Mouse (Mus musculus) intestine, embryonic 15.5 days (tissue): ENCODE measurements around the gene Ubxn6. TPM values are rescaled to one million over a fixed set of nuclear protein-coding genes. Genes with fewer than 3 reads are reported as not detected.

Experiments
- ATAC-seq: fragments of 200-750 bp; cut with Nextera tagmentation; 2 replicates; pipeline ENCODE4 v1.8.0; 2017; ENCODE audit warnings: moderate TSS enrichment, moderate library complexity
- H3K27ac ChIP-seq: fragments of 300-500 bp; sonication (generic); 2 replicates; pipeline ENCODE4 v1.5.1; 2015; ENCODE audit warnings: mild to moderate bottlenecking, inconsistent platforms
- H3K27me3 ChIP-seq: fragments of 300-500 bp; sonication (generic); replicated peaks from 2 replicates; pipeline ENCODE4 v1.6.1; 2015; ENCODE audit warnings: inconsistent platforms
- H3K36me3 ChIP-seq: fragments of 300-500 bp; sonication (generic); 2 replicates; pipeline ENCODE4 v1.6.1; 2015; ENCODE audit warnings: inconsistent platforms
- H3K4me1 ChIP-seq: fragments of 300-500 bp; sonication (generic); replicated peaks from 2 replicates; pipeline ENCODE4 v1.6.1; 2015; ENCODE audit warnings: inconsistent platforms
- H3K4me2 ChIP-seq: fragments of 300-500 bp; sonication (generic); replicated peaks from 2 replicates; pipeline ENCODE4 v1.6.1; 2015; ENCODE audit warnings: mild to moderate bottlenecking, inconsistent platforms
- H3K4me3 ChIP-seq: fragments of 300-500 bp; sonication (generic); replicated peaks from 2 replicates; pipeline ENCODE4 v1.5.1; 2015; ENCODE audit warnings: inconsistent platforms
- H3K9ac ChIP-seq: fragments of 300-500 bp; sonication (generic); 2 replicates; pipeline ENCODE4 v1.6.1; 2015; ENCODE audit warnings: inconsistent platforms
- H3K9me3 ChIP-seq: fragments of 300-500 bp; sonication (generic); 2 replicates; pipeline ENCODE4 v1.6.1; 2016; ENCODE audit warnings: inconsistent platforms
- WGBS: fragments of 180-500 bp; shearing (Covaris S2); methylation state at CpG from one replicate; pipeline ENCODE4 v1.1.7; 2015; 5-methylcytosine and 5-hydroxymethylcytosine counted together
- polyA plus RNA-seq: library from polyadenylated mRNA; unstranded; fragments of >200 nt; fragmentation: Nextera tagmentation; extraction: Ambion mirVana; gene quantifications from 2 replicates; pipeline ENCODE4 v1.2.1, GENCODE M21; 2015

The Ubxn6 gene
- polyA plus RNA-seq: 29.9 and 35.1 TPM in 2 replicates

DNA sequence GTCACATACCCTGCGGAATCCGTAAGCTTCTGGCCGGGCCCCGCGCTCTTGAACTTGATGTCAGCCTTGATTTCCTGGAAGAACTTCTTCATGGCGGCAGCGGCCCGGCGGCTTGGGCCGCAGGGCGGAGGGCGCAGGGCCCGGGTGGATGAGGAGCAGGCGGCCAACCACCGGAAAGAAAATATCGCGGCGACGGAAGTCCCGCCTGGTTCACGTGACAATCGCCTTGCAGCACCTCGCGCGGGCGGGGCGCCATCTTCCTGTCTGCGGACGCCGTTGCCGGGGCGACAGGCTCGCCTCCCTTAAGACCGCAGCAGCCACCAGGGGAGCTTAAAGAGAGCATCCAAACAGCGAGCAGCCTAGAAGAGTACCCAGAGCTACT, at the start of gene Ubxn6:
TSS of gene Ubxn6 (minus strand) at position 202 of the 382 bp plus-strand sequence.
- Histone ChIP-seq H3K4me1 (peaks cover 9% of the 10 kb centered on the region), H3K9me3 (no peaks in the 10 kb centered on the region), H3K27me3 (no peaks in the 10 kb centered on the region), H3K9ac (peak within 1 kb of the TSS; percentile 75), H3K4me3 (peak within 1 kb of the TSS; percentile 85), H3K4me2 (peak within 1 kb of the TSS; percentile 80), H3K36me3 (peaks cover 26% of the 10 kb centered on the region), H3K27ac (peak within 1 kb of the TSS; percentile 99)
- peak; percentile 64 for ATAC-seq
- under 1% methylated on average over 35 of the region's 35 CpGs for WGBS

DNA sequence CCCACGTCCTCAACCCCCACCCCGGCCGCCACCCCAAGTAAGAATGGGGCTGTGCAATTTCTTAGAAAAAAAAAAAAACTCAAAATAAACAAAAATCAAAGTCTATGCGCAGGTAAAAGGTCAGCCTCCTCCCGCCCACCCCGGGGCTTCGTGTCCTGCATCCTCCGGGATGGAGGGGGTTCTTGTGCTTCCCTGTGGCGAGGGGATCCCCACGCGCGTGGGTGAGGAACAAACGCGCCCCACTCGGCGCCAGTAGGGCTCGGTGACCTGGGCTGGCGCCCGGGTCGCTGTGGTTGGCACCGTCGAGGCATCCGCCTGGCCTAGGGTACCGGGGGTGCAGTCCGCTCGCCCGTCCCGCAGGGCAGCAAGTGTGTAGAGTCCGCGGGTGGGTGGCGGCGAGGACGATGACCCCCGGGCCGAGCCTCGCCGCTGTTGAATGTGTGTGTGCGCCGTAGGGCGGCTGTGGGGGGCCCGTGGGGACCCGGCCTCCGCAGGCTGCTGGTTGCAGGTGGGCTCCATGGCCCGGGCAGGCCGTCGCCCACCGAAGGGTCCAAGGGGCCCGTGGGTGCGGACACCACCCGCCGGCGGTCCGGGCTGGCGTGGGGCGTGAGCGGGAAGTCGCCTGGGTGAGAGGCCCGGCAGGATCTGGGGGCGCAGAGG, 49.0 kb upstream of the Ubxn6 start:
- whole genome bisulfite sequencing: 31% methylated on average over 59 of the region's 59 CpGs
- ATAC-seq: 0 out of 2 replicates have a peak, but pooled peaks have one; percentile 4
- H3K27me3 ChIP-seq: peaks cover 56% of the 10 kb centered on the region

DNA sequence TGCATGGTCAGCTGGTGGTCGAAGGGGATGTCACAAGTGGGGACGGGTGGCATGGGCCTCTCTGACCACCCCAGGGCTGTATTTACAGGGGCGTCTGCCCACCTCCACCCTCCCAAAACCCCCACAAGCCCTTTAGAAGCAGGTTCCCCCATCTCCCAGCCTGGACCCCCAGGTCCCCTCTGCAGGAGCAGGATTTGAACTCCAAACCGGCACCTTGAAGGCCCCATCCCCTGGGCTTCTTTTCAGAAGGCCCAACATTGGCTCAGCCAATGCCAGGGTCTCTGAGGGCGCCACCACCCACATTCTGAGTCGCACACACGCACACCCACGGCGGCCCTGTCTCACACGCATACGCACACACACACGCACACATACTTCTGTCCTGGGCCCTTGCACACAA, 48.3 kb upstream of the Ubxn6 start:
- Histone ChIP-seq H3K27me3 (peaks cover 59% of the 10 kb centered on the region), H3K27ac (no peak overlapping the region)
- WGBS: 92% methylated on average over 12 of the region's 12 CpGs

More for the DNA sequence above, 49.0 kb upstream of the Ubxn6 start:
- H3K9me3 ChIP-seq: no peaks in the 10 kb centered on the region
- peak overlapping the region; percentile 43 for H3K4me3 ChIP-seq
- peaks cover 23% of the 10 kb centered on the region for H3K4me1 ChIP-seq
- peak overlapping the region; percentile 35 for H3K9ac ChIP-seq
- no peak overlapping the region for H3K27ac ChIP-seq
- no peaks in the 10 kb centered on the region for H3K36me3 ChIP-seq
- H3K4me2 ChIP-seq: peak overlapping the region; percentile 93

DNA sequence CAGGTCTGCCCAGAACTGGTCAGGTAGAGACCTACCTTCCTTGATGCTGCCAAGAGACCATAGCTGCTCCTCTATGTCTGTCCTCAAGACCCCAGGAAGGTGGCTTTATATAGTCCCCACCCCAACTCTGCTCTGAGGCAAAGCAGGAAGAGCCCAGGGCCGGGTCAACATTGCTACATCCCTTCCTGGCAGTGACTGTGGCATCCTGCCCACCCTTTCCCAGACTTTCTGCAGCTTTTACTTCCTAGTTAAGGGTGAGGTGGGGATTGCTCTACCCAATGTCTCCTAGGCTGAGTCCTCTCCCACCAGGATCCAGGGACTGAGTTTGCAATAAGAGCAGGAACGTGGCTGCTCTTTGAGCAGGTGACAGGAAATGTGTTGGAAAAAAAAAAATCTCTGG, 47.0 kb upstream of the Ubxn6 start, which contains the start of gene Lrg1:
TSS of gene Lrg1 (minus strand) at position 176 of the 400 bp plus-strand sequence.
- peaks cover 29% of the 10 kb centered on the region for H3K4me1 ChIP-seq
- WGBS: 64% methylated on average over 2 of the region's 2 CpGs
- no peaks in the 10 kb centered on the region for H3K9me3 ChIP-seq
- no peak for ATAC-seq
- H3K36me3 ChIP-seq: no peaks in the 10 kb centered on the region
- H3K4me2 ChIP-seq: no peak within 1 kb of the TSS; the same call in 1 of the 2 replicates
- peaks cover 66% of the 10 kb centered on the region for H3K27me3 ChIP-seq
- no peak within 1 kb of the TSS for H3K27ac ChIP-seq
- no peak within 1 kb of the TSS for H3K9ac ChIP-seq
- H3K4me3 ChIP-seq: peak within 1 kb of the TSS; percentile 23; the same call in 1 of the 2 replicates

More for the DNA sequence above, 48.3 kb upstream of the Ubxn6 start:
- Histone ChIP-seq H3K4me1 (peaks cover 23% of the 10 kb centered on the region), H3K36me3 (no peaks in the 10 kb centered on the region), H3K4me2 (no peak overlapping the region), H3K4me3 (no peak overlapping the region), H3K9ac (no peak overlapping the region), H3K9me3 (no peaks in the 10 kb centered on the region)
- ATAC-seq: no peak

DNA sequence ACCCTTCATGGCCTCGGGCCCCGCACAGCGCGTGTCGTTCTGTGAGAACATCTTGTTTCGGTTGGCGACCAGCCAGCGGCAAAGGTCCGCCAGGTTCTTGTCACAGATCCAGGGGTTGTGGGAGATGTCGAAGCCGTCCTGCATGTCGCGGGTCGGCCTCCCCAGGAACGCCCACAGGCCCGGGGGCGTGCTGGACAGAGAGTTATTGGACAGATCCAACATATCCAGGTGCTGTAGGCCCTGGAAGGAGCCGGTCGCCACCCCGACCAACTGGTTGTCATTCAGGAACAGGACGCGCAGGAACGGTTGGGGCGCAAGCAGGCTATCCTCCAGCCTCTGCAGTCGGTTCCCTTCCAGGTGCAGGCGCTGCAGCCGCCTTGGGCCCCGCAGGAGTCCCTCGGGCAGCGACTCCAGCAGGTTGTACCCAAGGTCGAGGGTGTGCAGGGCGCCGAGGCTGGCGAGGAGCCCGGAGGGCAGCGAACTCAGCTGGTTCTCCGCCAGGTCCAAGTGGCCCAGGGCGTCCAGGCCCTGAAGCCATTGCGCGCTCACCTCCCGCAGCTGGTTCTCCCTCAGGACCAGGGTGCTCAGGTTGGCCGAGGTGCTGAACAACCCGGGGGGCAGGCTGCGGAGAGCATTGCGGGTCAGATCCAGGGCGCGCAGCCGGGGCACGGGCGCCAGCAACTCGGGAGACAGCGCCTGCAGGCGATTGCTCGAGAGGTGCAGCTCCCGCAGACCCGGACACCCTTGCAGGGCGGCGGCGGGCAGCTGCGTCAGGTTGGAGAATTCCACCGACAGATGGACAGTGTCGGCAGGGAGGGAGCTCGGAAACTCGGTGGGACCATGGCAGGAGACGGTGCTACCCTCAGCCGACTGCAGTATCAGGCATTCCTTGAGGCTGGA, 45.4 kb upstream of the Ubxn6 start:
- Histone ChIP-seq H3K4me1 (peaks cover 29% of the 10 kb centered on the region), H3K4me3 (peak overlapping the region; percentile 23), H3K4me2 (peak overlapping the region; percentile 48), H3K27ac (no peak overlapping the region), H3K9ac (no peak overlapping the region), H3K27me3 (peaks cover 69% of the 10 kb centered on the region), H3K9me3 (no peaks in the 10 kb centered on the region), H3K36me3 (no peaks in the 10 kb centered on the region)
- 5% methylated on average over 66 of the region's 66 CpGs for WGBS
- no peak for ATAC-seq

DNA sequence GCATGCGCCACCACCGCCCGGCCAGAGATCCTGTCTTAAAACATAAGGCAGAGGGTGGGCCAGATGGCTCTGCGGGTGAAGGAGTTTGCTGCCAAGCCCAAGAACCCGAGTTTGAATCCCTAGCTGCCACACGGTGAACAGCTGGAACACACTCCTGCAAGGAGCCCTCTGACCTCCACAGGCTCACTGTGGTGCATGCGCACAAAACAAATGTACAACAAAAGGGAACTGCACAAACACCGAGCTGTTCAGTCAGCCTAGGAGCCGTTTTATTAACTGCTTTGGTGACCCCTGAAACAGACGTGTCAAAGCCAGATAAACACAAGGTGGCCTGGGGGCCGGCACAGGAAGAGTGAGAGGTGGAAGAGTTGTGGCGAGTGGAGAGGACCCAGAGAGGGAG, 44.6 kb upstream of the Ubxn6 start:
- H3K4me2 ChIP-seq: peak overlapping the region; percentile 48
- no peaks in the 10 kb centered on the region for H3K36me3 ChIP-seq
- no peak overlapping the region for H3K9ac ChIP-seq
- no peaks in the 10 kb centered on the region for H3K9me3 ChIP-seq
- no peak for ATAC-seq
- no peak overlapping the region for H3K4me3 ChIP-seq
- no peak overlapping the region for H3K27ac ChIP-seq
- 32% methylated on average over 12 of the region's 12 CpGs for WGBS
- peaks cover 65% of the 10 kb centered on the region for H3K27me3 ChIP-seq
- H3K4me1 ChIP-seq: peaks cover 24% of the 10 kb centered on the region

DNA sequence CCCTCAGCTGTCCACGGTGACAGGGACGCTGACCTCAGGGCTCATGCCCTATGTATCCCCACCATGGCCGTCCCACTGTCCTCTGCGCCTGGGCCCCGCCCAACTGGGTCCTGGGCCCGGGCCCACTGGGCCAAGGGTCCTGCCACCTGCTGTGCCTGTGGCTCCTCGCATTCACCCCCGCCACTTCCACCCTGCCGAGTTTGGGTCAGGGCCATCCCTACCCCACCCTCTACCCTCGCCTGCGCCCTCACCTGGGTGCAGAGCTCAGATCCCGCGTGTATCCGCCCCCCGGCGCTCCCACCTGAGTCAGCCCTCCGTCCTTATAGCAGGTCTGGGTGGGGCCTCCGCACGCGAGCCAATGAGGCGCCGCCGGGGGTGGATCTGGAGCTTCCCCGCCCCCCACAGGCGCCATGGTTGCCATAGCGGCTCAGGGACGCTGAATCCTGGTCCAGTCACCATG, 42.5 kb upstream of the Ubxn6 start, which contains the start of gene Plin5:
TSS of gene Plin5 (minus strand) at position 346 of the 460 bp plus-strand sequence.
- Histone ChIP-seq H3K27me3 (peaks cover 46% of the 10 kb centered on the region), H3K9ac (peak within 1 kb of the TSS; percentile 40)
- WGBS: 1% methylated on average over 27 of the region's 27 CpGs

DNA sequence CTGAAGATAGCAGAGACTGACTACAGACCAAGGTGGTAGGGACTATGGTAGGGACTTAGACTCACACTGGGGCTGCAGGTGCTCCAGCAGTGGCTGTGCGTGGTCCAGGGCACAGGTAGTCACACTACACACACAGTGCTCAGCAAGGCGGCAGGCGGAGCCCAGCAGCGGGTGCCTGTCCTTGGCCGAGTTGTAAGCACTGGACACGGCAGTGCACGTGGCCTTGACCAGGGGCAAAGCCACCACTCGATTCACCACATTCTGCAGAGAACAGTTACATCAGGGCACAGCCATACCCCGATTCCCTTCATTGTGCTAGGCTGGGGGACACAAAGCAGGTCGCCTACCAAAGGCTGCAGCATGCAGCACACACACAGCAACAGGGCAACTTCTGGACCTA, 41.4 kb upstream of the Ubxn6 start:
- H3K4me2 ChIP-seq: no peak overlapping the region
- H3K27ac ChIP-seq: no peak overlapping the region
- peaks cover 16% of the 10 kb centered on the region for H3K4me1 ChIP-seq
- H3K9ac ChIP-seq: no peak overlapping the region
- H3K36me3 ChIP-seq: no peaks in the 10 kb centered on the region
- ATAC-seq: no peak
- no peak overlapping the region for H3K4me3 ChIP-seq
- WGBS: 69% methylated on average over 10 of the region's 10 CpGs
- no peaks in the 10 kb centered on the region for H3K9me3 ChIP-seq
- H3K27me3 ChIP-seq: peaks cover 35% of the 10 kb centered on the region

More for the DNA sequence above, 42.5 kb upstream of the Ubxn6 start, which contains the start of gene Plin5:
- H3K36me3 ChIP-seq: no peaks in the 10 kb centered on the region
- peaks cover 16% of the 10 kb centered on the region for H3K4me1 ChIP-seq
- H3K9me3 ChIP-seq: no peaks in the 10 kb centered on the region
- no peak within 1 kb of the TSS for H3K27ac ChIP-seq
- H3K4me2 ChIP-seq: peak within 1 kb of the TSS; percentile 71
- peak within 1 kb of the TSS; percentile 32 for H3K4me3 ChIP-seq
- peak; percentile 79 for ATAC-seq

DNA sequence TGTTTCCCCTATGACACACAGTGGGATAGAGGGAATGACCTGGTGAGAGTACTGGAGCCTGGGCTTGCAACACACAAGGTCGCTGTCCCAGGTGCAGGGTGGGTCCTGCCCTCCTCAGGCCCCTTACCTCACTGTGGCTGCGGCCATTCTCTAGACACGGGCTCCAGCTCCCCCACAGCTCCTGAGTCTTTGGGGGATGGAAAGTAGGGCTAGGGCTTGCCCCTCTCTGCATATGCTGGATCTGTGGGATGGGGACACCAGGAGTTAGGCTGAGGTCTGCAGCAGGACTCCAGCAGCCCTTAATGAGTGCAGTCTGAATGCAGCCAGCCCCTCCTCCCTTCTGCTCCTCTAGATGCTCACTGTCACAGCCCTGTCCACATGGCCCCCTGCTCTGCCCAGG, 37.9 kb upstream of the Ubxn6 start:
- Histone ChIP-seq H3K27me3 (peaks cover 10% of the 10 kb centered on the region; the same call in 1 of the 2 replicates), H3K9ac (no peak overlapping the region), H3K4me2 (no peak overlapping the region), H3K36me3 (no peaks in the 10 kb centered on the region), H3K4me3 (no peak overlapping the region), H3K4me1 (peaks cover 6% of the 10 kb centered on the region), H3K27ac (no peak overlapping the region), H3K9me3 (no peaks in the 10 kb centered on the region)
- WGBS: 67% methylated on average over 3 of the region's 3 CpGs
- no peak for ATAC-seq

DNA sequence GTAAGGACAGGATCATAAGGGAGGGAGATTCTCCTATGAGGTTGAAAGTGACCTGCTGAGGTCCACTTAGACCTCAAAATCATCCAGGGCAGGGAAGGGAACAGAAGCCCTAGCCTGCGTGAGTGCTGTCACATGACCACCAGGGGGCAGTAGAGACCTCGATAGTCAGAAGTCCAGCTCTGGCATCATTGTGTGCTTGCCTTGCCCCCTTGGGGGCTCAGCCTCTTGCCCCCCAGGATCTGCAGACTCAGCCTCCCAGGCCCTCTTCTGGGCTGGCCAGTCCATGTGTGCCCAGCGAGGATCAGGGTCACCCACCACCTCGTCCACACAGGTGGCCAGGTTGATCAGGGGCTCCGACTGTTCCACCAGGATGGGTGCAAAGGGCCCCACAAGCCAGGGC, 37.0 kb upstream of the Ubxn6 start:
- 0 out of 2 replicates have a peak, but pooled peaks have one; percentile 32 for ATAC-seq

DNA sequence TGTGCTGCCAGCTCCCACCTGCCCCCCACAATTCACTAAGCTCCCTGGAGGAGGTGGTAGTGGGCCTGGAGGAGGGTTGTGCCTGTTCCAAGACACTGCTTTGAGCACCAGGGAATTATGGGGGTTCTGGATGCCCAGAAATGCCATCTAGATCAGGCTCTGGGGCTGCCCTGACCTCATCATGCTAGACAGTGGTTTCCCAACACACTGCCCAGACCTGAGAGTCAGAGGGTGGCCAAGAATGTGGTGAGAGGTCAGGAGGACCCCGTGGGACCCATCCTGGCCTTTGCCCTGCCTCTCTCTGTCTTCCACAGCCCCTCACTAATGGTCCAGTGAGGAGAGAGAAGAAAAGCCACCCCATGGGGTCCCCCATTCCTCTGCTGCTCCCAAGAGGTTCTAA, 36.2 kb upstream of the Ubxn6 start:
- no peak overlapping the region for H3K4me3 ChIP-seq
- WGBS: 55% methylated on average over 1 of the region's 1 CpGs
- no peaks in the 10 kb centered on the region for H3K36me3 ChIP-seq
- H3K9me3 ChIP-seq: no peaks in the 10 kb centered on the region
- H3K27ac ChIP-seq: no peak overlapping the region
- H3K27me3 ChIP-seq: no peaks in the 10 kb centered on the region
- no peak overlapping the region for H3K9ac ChIP-seq
- no peak for ATAC-seq
- H3K4me2 ChIP-seq: no peak overlapping the region
- H3K4me1 ChIP-seq: no peaks in the 10 kb centered on the region

More for the DNA sequence above, 37.0 kb upstream of the Ubxn6 start:
- Histone ChIP-seq H3K4me2 (no peak overlapping the region), H3K27me3 (peaks cover 4% of the 10 kb centered on the region; the same call in 1 of the 2 replicates), H3K4me3 (no peak overlapping the region), H3K9ac (no peak overlapping the region), H3K9me3 (no peaks in the 10 kb centered on the region), H3K36me3 (no peaks in the 10 kb centered on the region), H3K27ac (no peak overlapping the region), H3K4me1 (no peaks in the 10 kb centered on the region)
- WGBS: 55% methylated on average over 5 of the region's 5 CpGs

DNA sequence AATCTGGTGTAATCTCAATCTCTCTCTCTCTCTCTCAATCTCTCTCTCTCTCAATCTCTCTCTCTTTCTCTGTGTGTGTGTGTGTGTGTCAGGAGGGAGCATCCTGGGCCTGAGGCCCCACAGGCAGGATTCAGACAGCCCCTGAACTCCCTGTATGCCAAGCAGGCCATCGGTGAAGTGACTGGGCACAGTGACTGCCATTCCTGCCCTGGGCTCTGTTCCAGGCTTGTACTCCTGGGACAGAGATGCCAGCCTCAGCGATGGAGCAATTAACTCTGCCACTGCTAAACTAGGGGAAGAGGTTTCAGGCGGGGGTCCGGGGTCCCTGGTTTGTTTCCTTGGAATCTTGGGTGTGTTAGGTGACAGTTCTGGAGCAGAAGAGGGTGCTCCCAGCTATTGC, 35.7 kb upstream of the Ubxn6 start:
- no peaks in the 10 kb centered on the region for H3K36me3 ChIP-seq
- no peak for ATAC-seq
- no peaks in the 10 kb centered on the region for H3K9me3 ChIP-seq
- no peak overlapping the region for H3K4me3 ChIP-seq
- 76% methylated on average over 4 of the region's 4 CpGs for WGBS
- no peak overlapping the region for H3K27ac ChIP-seq
- H3K9ac ChIP-seq: no peak overlapping the region
- no peak overlapping the region for H3K4me2 ChIP-seq
- H3K27me3 ChIP-seq: no peaks in the 10 kb centered on the region
- no peaks in the 10 kb centered on the region for H3K4me1 ChIP-seq
